Mouse (Mus musculus): Measurements from ENCODE around the gene Nkx2-4. TPM values are rescaled to one million over a fixed set of nuclear protein-coding genes. Genes with fewer than 3 reads are reported as not detected.

Gene Nkx2-4
- polyA plus RNA-seq (2014; fragmentation: Nextera tagmentation; extraction: Ambion mirVana) = not detected in 2 replicates

- peaks cover 86% of the 10 kb centered on the region for H3K27me3 ChIP-seq (ENCODE audit: control insufficient read depth, insufficient read depth, low read length)
- no peaks in the 10 kb centered on the region for H3K36me3 ChIP-seq (replicated peaks; ENCODE audit: control insufficient read depth, insufficient read depth)
- peak; percentile 27; the same call in 1 of the 2 replicates for ATAC-seq (ENCODE audit: low FRiP score)
- no peak for DNase-seq (ENCODE audit: low spot score)
- H3K4me1 ChIP-seq (replicated peaks; ENCODE audit: control insufficient read depth, insufficient read depth, low read length) = 0 out of 2 replicates have a peak, but pooled peaks cover 4% of the 10 kb centered on the region
- H3K4me2 ChIP-seq (replicated peaks) = peak within 1 kb of the TSS; percentile 45
- under 1% methylated on average over 72 of the region's 82 CpGs for WGBS
- no peak within 1 kb of the TSS for H3K9ac ChIP-seq
- H3K9me3 ChIP-seq (ENCODE audit: control insufficient read depth, low read length) = no peaks in the 10 kb centered on the region
- no peak within 1 kb of the TSS for H3K27ac ChIP-seq
- peak within 1 kb of the TSS; percentile 19 for H3K4me3 ChIP-seq (replicated peaks; ENCODE audit: low read length)
Measured at GRCm38 (mm10) chr2:147085072-147085870, at the start of gene Nkx2-4. Gene Nkx2-4, minus strand, starts transcription at chr2:147085445.

- Histone ChIP-seq H3K27ac (no peak overlapping the region), H3K9me3 (ENCODE audit: control insufficient read depth, low read length) (no peaks in the 10 kb centered on the region), H3K27me3 (ENCODE audit: control insufficient read depth, insufficient read depth, low read length) (no peaks in the 10 kb centered on the region), H3K4me2 (replicated peaks) (no peak overlapping the region), H3K4me3 (replicated peaks; ENCODE audit: low read length) (no peak overlapping the region), H3K9ac (no peak overlapping the region), H3K36me3 (replicated peaks; ENCODE audit: control insufficient read depth, insufficient read depth) (no peaks in the 10 kb centered on the region), H3K4me1 (replicated peaks; ENCODE audit: control insufficient read depth, insufficient read depth, low read length) (no peaks in the 10 kb centered on the region)
- WGBS = 74% methylated on average over 6 of the region's 6 CpGs
- ATAC-seq (ENCODE audit: low FRiP score) (no peak), DNase-seq (ENCODE audit: low spot score) (no peak)
Measured at GRCm38 (mm10) chr2:147127366-147127765, 42.1 kb upstream of the Nkx2-4 start.

- ATAC-seq (ENCODE audit: low FRiP score) = no peak
- 95% methylated on average over 1 of the region's 1 CpGs for WGBS
- no peak overlapping the region for H3K9ac ChIP-seq
Measured at GRCm38 (mm10) chr2:147119736-147120135, 34.5 kb upstream of the Nkx2-4 start.

GRCm38 (mm10) chr2:147086441-147086840, 1.2 kb upstream of the Nkx2-4 start:
- no peaks in the 10 kb centered on the region for H3K36me3 ChIP-seq (replicated peaks; ENCODE audit: control insufficient read depth, insufficient read depth)
- 0 out of 2 replicates have a peak, but pooled peaks cover 4% of the 10 kb centered on the region for H3K4me1 ChIP-seq (replicated peaks; ENCODE audit: control insufficient read depth, insufficient read depth, low read length)
- no peaks in the 10 kb centered on the region for H3K9me3 ChIP-seq (ENCODE audit: control insufficient read depth, low read length)
- peaks cover 81% of the 10 kb centered on the region for H3K27me3 ChIP-seq (ENCODE audit: control insufficient read depth, insufficient read depth, low read length)
- no peak overlapping the region for H3K9ac ChIP-seq
- WGBS = 14% methylated on average over 5 of the region's 5 CpGs
- H3K4me3 ChIP-seq (replicated peaks; ENCODE audit: low read length) = no peak overlapping the region
- H3K4me2 ChIP-seq (replicated peaks) = no peak overlapping the region
- ATAC-seq (ENCODE audit: low FRiP score) = no peak
- DNase-seq (ENCODE audit: low spot score) = no peak
- no peak overlapping the region for H3K27ac ChIP-seq

More at GRCm38 (mm10) chr2:147119736-147120135, 34.5 kb upstream of the Nkx2-4 start:
- Histone ChIP-seq H3K27ac (no peak overlapping the region), H3K36me3 (replicated peaks; ENCODE audit: control insufficient read depth, insufficient read depth) (no peaks in the 10 kb centered on the region), H3K4me1 (replicated peaks; ENCODE audit: control insufficient read depth, insufficient read depth, low read length) (no peaks in the 10 kb centered on the region), H3K4me3 (replicated peaks; ENCODE audit: low read length) (no peak overlapping the region), H3K27me3 (ENCODE audit: control insufficient read depth, insufficient read depth, low read length) (no peaks in the 10 kb centered on the region), H3K4me2 (replicated peaks) (no peak overlapping the region), H3K9me3 (ENCODE audit: control insufficient read depth, low read length) (no peaks in the 10 kb centered on the region)
- no peak for DNase-seq (ENCODE audit: low spot score)

DNA sequence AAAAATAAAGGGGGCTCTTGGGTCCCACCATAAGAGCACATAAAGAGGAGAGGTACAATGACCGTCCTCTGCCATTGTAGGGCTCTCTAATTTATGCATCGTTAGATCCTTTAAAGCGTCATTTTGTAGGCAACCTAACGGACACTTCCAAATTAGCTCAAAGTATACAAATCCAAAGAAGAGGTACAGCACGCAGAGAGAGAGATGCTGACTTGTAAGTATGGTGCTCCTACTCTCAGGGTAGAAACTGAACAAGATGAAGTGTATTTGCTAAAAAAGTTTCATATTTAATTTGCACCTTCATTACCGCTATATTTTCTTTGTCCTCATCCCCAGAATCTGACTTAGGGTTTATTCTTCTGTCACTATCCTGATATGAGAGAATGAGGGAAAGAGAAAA, 692 bp upstream of the Nkx2-4 start:
- 8% methylated on average over 6 of the region's 6 CpGs for WGBS
- H3K27me3 ChIP-seq (ENCODE audit: control insufficient read depth, insufficient read depth, low read length) = peaks cover 86% of the 10 kb centered on the region
- no peaks in the 10 kb centered on the region for H3K36me3 ChIP-seq (replicated peaks; ENCODE audit: control insufficient read depth, insufficient read depth)
- no peak overlapping the region for H3K9ac ChIP-seq
- ATAC-seq (ENCODE audit: low FRiP score) = no peak
- H3K4me3 ChIP-seq (replicated peaks; ENCODE audit: low read length) = no peak overlapping the region
- no peaks in the 10 kb centered on the region for H3K9me3 ChIP-seq (ENCODE audit: control insufficient read depth, low read length)
- H3K27ac ChIP-seq = no peak overlapping the region
- no peak overlapping the region for H3K4me2 ChIP-seq (replicated peaks)
- DNase-seq (ENCODE audit: low spot score) = no peak
- 0 out of 2 replicates have a peak, but pooled peaks cover 4% of the 10 kb centered on the region for H3K4me1 ChIP-seq (replicated peaks; ENCODE audit: control insufficient read depth, insufficient read depth, low read length)

DNA sequence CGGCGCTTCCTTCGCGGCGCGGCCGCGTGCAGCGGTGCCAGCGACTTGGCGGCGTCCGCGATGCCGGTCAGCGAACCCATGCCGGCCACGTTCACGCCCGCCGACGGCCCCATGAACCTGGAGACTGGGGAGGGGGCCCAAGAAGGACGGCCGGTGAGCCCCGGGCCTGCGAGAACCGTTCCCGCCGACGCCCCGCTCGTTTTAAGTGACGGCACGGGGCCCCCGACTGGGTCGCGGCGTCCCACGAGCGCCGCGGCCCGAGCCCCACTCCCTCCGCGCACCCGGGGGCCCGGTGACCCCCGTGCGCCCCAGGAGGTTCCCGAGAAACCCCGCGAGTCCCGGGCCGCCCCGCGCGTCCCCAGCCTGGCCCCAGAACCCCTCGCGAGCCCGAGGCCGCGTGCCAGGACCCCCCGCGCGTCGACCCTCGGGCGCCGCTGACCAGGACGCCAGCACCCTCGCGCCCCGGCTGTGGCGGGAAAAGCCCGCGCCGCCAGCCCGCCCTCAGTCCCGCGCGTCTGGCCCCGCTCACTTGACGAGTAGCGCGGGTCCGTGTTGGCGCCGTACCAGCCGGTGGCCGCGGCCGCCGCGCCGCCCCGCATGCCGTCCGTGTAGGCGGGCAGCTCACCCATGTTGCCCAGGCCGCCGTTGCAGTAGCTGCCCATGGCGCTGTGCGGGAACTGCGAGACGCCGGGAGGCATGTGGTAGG, 726 bp downstream of the Nkx2-4 start:
- 0 out of 2 replicates have a peak, but pooled peaks cover 4% of the 10 kb centered on the region for H3K4me1 ChIP-seq (replicated peaks; ENCODE audit: control insufficient read depth, insufficient read depth, low read length)
- no peaks in the 10 kb centered on the region for H3K36me3 ChIP-seq (replicated peaks; ENCODE audit: control insufficient read depth, insufficient read depth)
- H3K27ac ChIP-seq = no peak overlapping the region
- H3K4me2 ChIP-seq (replicated peaks) = peak overlapping the region; percentile 45
- H3K9me3 ChIP-seq (ENCODE audit: control insufficient read depth, low read length) = no peaks in the 10 kb centered on the region
- WGBS = under 1% methylated on average over 93 of the region's 106 CpGs
- H3K9ac ChIP-seq = no peak overlapping the region
- DNase-seq (ENCODE audit: low spot score) = no peak
- peak; percentile 46; the same call in 1 of the 2 replicates for ATAC-seq (ENCODE audit: low FRiP score)
- H3K27me3 ChIP-seq (ENCODE audit: control insufficient read depth, insufficient read depth, low read length) = peaks cover 88% of the 10 kb centered on the region
- H3K4me3 ChIP-seq (replicated peaks; ENCODE audit: low read length) = peak overlapping the region; percentile 19

DNA sequence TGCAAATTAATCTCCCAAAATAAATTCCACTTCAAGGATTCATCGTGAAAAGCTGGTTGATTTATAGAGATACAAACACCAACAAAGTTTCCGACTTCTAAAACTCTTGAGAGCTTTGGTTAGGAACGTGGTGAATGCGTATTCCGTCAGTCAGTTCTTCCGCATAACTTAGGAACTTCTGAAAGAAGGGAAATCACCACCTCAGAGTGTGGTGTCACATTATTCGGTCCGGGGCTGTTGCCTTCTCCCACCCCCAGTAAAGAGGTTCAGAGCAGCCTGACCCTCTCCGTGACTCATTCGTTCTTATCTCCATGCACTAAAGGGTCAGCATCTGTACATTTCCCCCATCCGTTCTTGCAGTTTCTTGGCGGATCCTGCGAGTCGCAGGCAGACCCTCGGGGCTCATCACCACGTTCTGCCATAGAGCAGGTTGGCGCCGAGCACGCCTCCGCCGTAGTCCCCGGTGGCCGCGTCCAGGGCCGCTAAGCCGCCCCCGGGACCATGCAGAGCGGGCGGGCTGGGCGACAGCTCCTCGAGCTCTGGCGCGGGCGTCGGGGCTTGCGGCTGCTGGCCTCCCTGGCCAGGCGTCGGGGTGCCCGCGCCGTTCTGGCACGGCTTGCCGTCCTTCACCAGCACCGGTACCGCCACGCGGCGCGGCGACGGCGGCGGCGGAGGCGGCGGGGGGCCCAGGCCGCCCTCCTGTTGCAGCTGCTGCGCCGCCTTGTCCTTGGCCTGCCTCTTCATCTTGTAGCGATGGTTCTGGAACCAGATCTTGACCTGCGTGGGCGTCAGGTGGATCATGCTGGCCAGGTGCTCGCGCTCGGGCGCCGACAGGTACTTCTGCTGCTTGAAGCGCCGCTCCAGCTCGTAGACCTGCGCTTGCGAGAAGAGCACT, 1.5 kb downstream of the Nkx2-4 start:
- Histone ChIP-seq H3K4me3 (replicated peaks; ENCODE audit: low read length) (no peak overlapping the region; the same call in none of the 2 replicates), H3K9me3 (ENCODE audit: control insufficient read depth, low read length) (no peaks in the 10 kb centered on the region), H3K27me3 (ENCODE audit: control insufficient read depth, insufficient read depth, low read length) (peaks cover 95% of the 10 kb centered on the region), H3K4me1 (replicated peaks; ENCODE audit: control insufficient read depth, insufficient read depth, low read length) (0 out of 2 replicates have a peak, but pooled peaks cover 4% of the 10 kb centered on the region), H3K9ac (no peak overlapping the region), H3K36me3 (replicated peaks; ENCODE audit: control insufficient read depth, insufficient read depth) (peaks cover 4% of the 10 kb centered on the region; the same call in 1 of the 2 replicates), H3K27ac (no peak overlapping the region), H3K4me2 (replicated peaks) (no peak overlapping the region)
- ATAC-seq (ENCODE audit: low FRiP score) (peak; percentile 41; the same call in 1 of the 2 replicates), DNase-seq (ENCODE audit: low spot score) (peak; percentile 51)
- under 1% methylated on average over 72 of the region's 72 CpGs for WGBS

- 69% methylated on average over 4 of the region's 4 CpGs for WGBS
- no peak for DNase-seq (ENCODE audit: low spot score)
Measured at GRCm38 (mm10) chr2:147082391-147082790, 2.9 kb downstream of the Nkx2-4 start.

More at GRCm38 (mm10) chr2:147082391-147082790, 2.9 kb downstream of the Nkx2-4 start:
- H3K4me3 ChIP-seq (replicated peaks; ENCODE audit: low read length) = no peak overlapping the region
- no peak overlapping the region for H3K27ac ChIP-seq
- 0 out of 2 replicates have a peak, but pooled peaks cover 4% of the 10 kb centered on the region for H3K4me1 ChIP-seq (replicated peaks; ENCODE audit: control insufficient read depth, insufficient read depth, low read length)
- H3K27me3 ChIP-seq (ENCODE audit: control insufficient read depth, insufficient read depth, low read length) = peaks cover 89% of the 10 kb centered on the region
- H3K9ac ChIP-seq = no peak overlapping the region
- no peaks in the 10 kb centered on the region for H3K9me3 ChIP-seq (ENCODE audit: control insufficient read depth, low read length)
- H3K36me3 ChIP-seq (replicated peaks; ENCODE audit: control insufficient read depth, insufficient read depth) = peaks cover 10% of the 10 kb centered on the region
- H3K4me2 ChIP-seq (replicated peaks) = no peak overlapping the region
- ATAC-seq (ENCODE audit: low FRiP score) = no peak
